Mouse (Mus musculus) embryonic facial prominence, embryonic 13.5 days (tissue): ENCODE data around the gene Fam114a1. TPM values are rescaled to one million over a fixed set of nuclear protein-coding genes. Genes with fewer than 3 reads are reported as not detected.

Source experiments
- ATAC-seq: fragments of 200-750 bp; cut with Nextera tagmentation; 2 replicates; pipeline ENCODE4 v1.8.0; 2017; ENCODE audit warnings: low read depth; ENCODE audit not compliant: insufficient number of reproducible peaks, insufficient read depth, low FRiP score, low TSS enrichment
- H3K27ac ChIP-seq: fragments of 300-500 bp; sonication (generic); 2 replicates; pipeline ENCODE4 v1.5.1; 2015; ENCODE audit warnings: moderate library complexity, mild to moderate bottlenecking, inconsistent platforms
- H3K27me3 ChIP-seq: fragments of 300-500 bp; sonication (generic); 2 replicates; pipeline ENCODE4 v1.6.1; 2015; ENCODE audit warnings: mild to moderate bottlenecking, inconsistent platforms
- H3K36me3 ChIP-seq: fragments of 300-500 bp; sonication (generic); 2 replicates; pipeline ENCODE4 v1.6.1; 2015; ENCODE audit warnings: mild to moderate bottlenecking, inconsistent platforms
- H3K4me1 ChIP-seq: fragments of 300-500 bp; sonication (generic); 2 replicates; pipeline ENCODE4 v1.6.1; 2015; ENCODE audit warnings: inconsistent platforms
- H3K4me2 ChIP-seq: fragments of 300-500 bp; sonication (generic); 2 replicates; pipeline ENCODE4 v1.6.1; 2015; ENCODE audit warnings: moderate library complexity, mild to moderate bottlenecking, inconsistent platforms
- H3K4me3 ChIP-seq: fragments of 300-500 bp; sonication (generic); 2 replicates; pipeline ENCODE4 v1.5.1; 2015; ENCODE audit warnings: mild to moderate bottlenecking, inconsistent platforms
- H3K9ac ChIP-seq: fragments of 300-500 bp; sonication (generic); 2 replicates; pipeline ENCODE4 v1.6.1; 2015; ENCODE audit warnings: mild to moderate bottlenecking, inconsistent platforms
- H3K9me3 ChIP-seq: fragments of 300-500 bp; sonication (generic); 2 replicates; pipeline ENCODE4 v1.6.1; 2016; ENCODE audit warnings: inconsistent platforms
- WGBS: fragments of 180-500 bp; shearing (Covaris S2); methylation state at CpG from one replicate; pipeline ENCODE4 v1.1.7; 2015; ENCODE audit warnings: mixed read lengths; 5-methylcytosine and 5-hydroxymethylcytosine counted together
- polyA plus RNA-seq: library from polyadenylated mRNA; unstranded; fragments of >200 nt; fragmentation: Nextera tagmentation; extraction: Ambion mirVana; gene quantifications from 2 replicates; pipeline ENCODE4 v1.2.1, GENCODE M21; 2015

The Fam114a1 gene
- polyA plus RNA-seq, 1 experiment from 2014 or later: 42.8 TPM

GRCm38 (mm10) chr5:64968961-64969860 is 660 bp upstream of the Fam114a1 start:
- Histone ChIP-seq H3K9ac (peak overlapping the region; percentile 84), H3K4me3 (peak overlapping the region; percentile 71), H3K27ac (peak overlapping the region; percentile 68), H3K9me3 (no peaks in the 10 kb centered on the region), H3K36me3 (peaks cover 3% of the 10 kb centered on the region; the same call in 1 of the 2 replicates), H3K4me1 (peaks cover 19% of the 10 kb centered on the region), H3K27me3 (no peaks in the 10 kb centered on the region), H3K4me2 (peak overlapping the region; percentile 75)
- ATAC-seq: peak; percentile 56; the same call in 1 of the 2 replicates
- WGBS: 4% methylated on average over 14 of the region's 14 CpGs

DNA sequence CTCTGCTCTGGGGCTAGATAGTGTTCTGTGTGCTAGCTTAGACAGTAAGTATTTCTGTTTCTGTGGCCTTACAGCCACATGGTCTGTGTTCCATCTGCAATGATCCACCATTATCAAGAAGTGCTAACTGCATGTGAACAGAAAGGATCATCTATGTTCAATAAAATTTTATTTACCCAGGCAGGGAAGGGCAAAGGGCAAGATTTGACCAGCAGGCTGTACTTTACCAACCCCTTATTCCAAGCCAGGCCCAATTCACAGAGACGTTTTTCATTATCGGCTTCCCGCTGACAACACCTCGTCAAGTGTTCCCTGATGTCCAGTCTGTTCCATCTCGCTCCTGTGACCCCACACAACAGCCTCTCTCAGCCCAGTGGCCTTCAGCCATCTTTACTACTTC is 5.2 kb downstream of the Fam114a1 start:
- no peaks in the 10 kb centered on the region for H3K9me3 ChIP-seq
- H3K36me3 ChIP-seq: peaks cover 13% of the 10 kb centered on the region
- H3K9ac ChIP-seq: no peak overlapping the region
- no peak overlapping the region for H3K4me2 ChIP-seq
- WGBS: 82% methylated on average over 5 of the region's 5 CpGs
- no peak overlapping the region for H3K27ac ChIP-seq
- H3K4me3 ChIP-seq: no peak overlapping the region
- no peaks in the 10 kb centered on the region for H3K27me3 ChIP-seq
- no peak for ATAC-seq
- peaks cover 13% of the 10 kb centered on the region; the same call in 1 of the 2 replicates for H3K4me1 ChIP-seq

- H3K4me3 ChIP-seq: no peak overlapping the region
- no peaks in the 10 kb centered on the region for H3K9me3 ChIP-seq
- no peaks in the 10 kb centered on the region for H3K4me1 ChIP-seq
- no peak overlapping the region for H3K9ac ChIP-seq
- H3K36me3 ChIP-seq: peaks cover 31% of the 10 kb centered on the region
- no peak overlapping the region for H3K27ac ChIP-seq
- H3K27me3 ChIP-seq: no peaks in the 10 kb centered on the region
- 77% methylated on average over 8 of the region's 8 CpGs for WGBS
- no peak for ATAC-seq
- H3K4me2 ChIP-seq: no peak overlapping the region
These were observed 7.3 kb downstream of the Fam114a1 start for GRCm38 (mm10) chr5:64977128-64977527.

DNA sequence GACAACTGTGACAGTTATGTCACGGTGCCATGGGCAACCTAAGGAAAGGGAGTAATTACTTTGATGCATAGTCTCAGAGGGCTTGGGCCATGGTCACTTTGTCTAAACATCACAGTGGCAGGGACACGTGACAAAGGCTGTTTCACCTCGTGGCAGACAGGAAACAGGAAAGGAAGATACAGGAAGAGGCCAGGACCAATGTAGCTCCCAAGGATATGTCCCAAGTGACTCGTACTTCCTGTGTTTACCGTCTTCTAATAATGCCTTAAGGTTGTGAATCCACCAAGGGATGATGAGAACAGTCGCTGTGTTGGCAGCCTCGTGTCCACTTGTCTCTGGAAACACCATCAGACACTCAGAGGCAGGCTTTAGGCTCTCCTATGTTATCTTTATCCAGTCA is 16.1 kb downstream of the Fam114a1 start:
- Histone ChIP-seq H3K9ac (no peak overlapping the region), H3K27me3 (no peaks in the 10 kb centered on the region), H3K4me3 (no peak overlapping the region), H3K4me1 (0 out of 2 replicates have a peak, but pooled peaks cover 2% of the 10 kb centered on the region), H3K4me2 (no peak overlapping the region), H3K36me3 (peaks cover 67% of the 10 kb centered on the region), H3K27ac (no peak overlapping the region), H3K9me3 (no peaks in the 10 kb centered on the region)
- ATAC-seq: no peak
- WGBS: 57% methylated on average over 7 of the region's 7 CpGs

GRCm38 (mm10) chr5:64989940-64990339 is 20.1 kb downstream of the Fam114a1 start:
- H3K27ac ChIP-seq: no peak overlapping the region
- H3K4me1 ChIP-seq: 0 out of 2 replicates have a peak, but pooled peaks cover 2% of the 10 kb centered on the region
- no peaks in the 10 kb centered on the region for H3K9me3 ChIP-seq
- H3K36me3 ChIP-seq: peaks cover 39% of the 10 kb centered on the region
- no peak overlapping the region for H3K9ac ChIP-seq
- ATAC-seq: no peak
- WGBS: 97% methylated on average over 1 of the region's 1 CpGs
- H3K27me3 ChIP-seq: no peaks in the 10 kb centered on the region
- H3K4me3 ChIP-seq: no peak overlapping the region
- no peak overlapping the region for H3K4me2 ChIP-seq

GRCm38 (mm10) chr5:64992540-64992939 is 22.7 kb downstream of the Fam114a1 start:
- H3K4me2 ChIP-seq: no peak overlapping the region
- WGBS: 64% methylated on average over 8 of the region's 8 CpGs
- no peaks in the 10 kb centered on the region for H3K27me3 ChIP-seq
- H3K9me3 ChIP-seq: no peaks in the 10 kb centered on the region
- H3K27ac ChIP-seq: no peak overlapping the region
- H3K9ac ChIP-seq: no peak overlapping the region
- ATAC-seq: no peak
- no peaks in the 10 kb centered on the region for H3K4me1 ChIP-seq
- H3K36me3 ChIP-seq: peaks cover 41% of the 10 kb centered on the region
- no peak overlapping the region for H3K4me3 ChIP-seq

DNA sequence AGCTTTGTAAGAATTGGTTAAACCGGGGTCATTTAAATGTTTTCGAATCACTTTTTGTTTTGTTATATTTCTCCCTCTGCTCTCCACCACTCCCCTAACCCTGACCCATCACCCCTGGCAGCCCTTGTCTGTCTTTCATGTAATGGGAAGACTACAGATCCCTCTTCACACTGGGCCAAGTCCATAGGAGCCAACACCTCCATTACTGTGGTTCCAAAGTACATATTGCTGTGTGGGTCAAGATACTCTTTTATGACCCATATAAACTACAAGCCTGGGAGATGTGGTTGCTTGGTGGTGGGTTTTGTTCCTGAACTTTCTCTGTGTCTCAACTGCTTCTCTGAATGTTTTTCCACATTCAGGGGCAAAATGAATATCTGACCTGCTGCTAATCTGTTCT is 25.5 kb downstream of the Fam114a1 start:
- Histone ChIP-seq H3K9ac (no peak overlapping the region), H3K4me1 (no peaks in the 10 kb centered on the region), H3K27me3 (no peaks in the 10 kb centered on the region), H3K4me2 (no peak overlapping the region), H3K27ac (no peak overlapping the region), H3K4me3 (no peak overlapping the region), H3K36me3 (peaks cover 29% of the 10 kb centered on the region), H3K9me3 (no peaks in the 10 kb centered on the region)
- ATAC-seq: no peak
- 97% methylated on average over 2 of the region's 2 CpGs for WGBS

GRCm38 (mm10) chr5:65002940-65003824 is 33.3 kb downstream of the Fam114a1 start:
- 0 out of 2 replicates have a peak overlapping the region, but pooled peaks have one; percentile 10 for H3K4me2 ChIP-seq
- no peak for ATAC-seq
- peaks cover 4% of the 10 kb centered on the region; the same call in 1 of the 2 replicates for H3K36me3 ChIP-seq
- peak overlapping the region; percentile 34; the same call in 1 of the 2 replicates for H3K27ac ChIP-seq
- no peaks in the 10 kb centered on the region for H3K9me3 ChIP-seq
- no peak overlapping the region for H3K9ac ChIP-seq
- H3K4me1 ChIP-seq: peaks cover 16% of the 10 kb centered on the region
- no peak overlapping the region for H3K4me3 ChIP-seq
- WGBS: 40% methylated on average over 10 of the region's 10 CpGs
- H3K27me3 ChIP-seq: no peaks in the 10 kb centered on the region

GRCm38 (mm10) chr5:65003946-65004535 is 34.2 kb downstream of the Fam114a1 start:
- no peak for ATAC-seq
- peaks cover 16% of the 10 kb centered on the region for H3K4me1 ChIP-seq
- no peaks in the 10 kb centered on the region for H3K27me3 ChIP-seq
- 25% methylated on average over 7 of the region's 7 CpGs for WGBS
- H3K9ac ChIP-seq: no peak overlapping the region
- H3K4me2 ChIP-seq: 0 out of 2 replicates have a peak overlapping the region, but pooled peaks have one; percentile 10
- H3K9me3 ChIP-seq: no peaks in the 10 kb centered on the region
- no peak overlapping the region for H3K4me3 ChIP-seq
- H3K36me3 ChIP-seq: peaks cover 5% of the 10 kb centered on the region
- no peak overlapping the region for H3K27ac ChIP-seq

DNA sequence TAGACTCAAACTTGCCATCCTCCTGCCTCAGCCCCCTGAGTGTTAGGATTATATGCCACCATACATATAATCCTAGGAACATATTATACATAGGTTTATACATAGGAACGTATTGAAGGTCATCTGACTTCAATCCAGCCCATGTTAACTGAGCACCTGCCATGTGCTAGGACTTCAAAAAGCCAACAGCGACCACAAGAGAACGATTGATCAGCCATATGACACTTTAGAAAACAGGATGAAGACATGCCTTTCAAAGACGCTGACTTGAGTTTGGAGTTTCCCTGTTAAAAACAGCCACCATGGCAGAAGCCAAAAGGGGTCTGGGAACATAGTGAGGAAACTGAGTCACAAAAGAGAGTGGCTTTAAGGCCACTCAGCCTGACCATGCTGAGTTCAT is 35.4 kb downstream of the Fam114a1 start:
- 90% methylated on average over 4 of the region's 4 CpGs for WGBS
- H3K4me1 ChIP-seq: peaks cover 16% of the 10 kb centered on the region
- ATAC-seq: no peak

DNA sequence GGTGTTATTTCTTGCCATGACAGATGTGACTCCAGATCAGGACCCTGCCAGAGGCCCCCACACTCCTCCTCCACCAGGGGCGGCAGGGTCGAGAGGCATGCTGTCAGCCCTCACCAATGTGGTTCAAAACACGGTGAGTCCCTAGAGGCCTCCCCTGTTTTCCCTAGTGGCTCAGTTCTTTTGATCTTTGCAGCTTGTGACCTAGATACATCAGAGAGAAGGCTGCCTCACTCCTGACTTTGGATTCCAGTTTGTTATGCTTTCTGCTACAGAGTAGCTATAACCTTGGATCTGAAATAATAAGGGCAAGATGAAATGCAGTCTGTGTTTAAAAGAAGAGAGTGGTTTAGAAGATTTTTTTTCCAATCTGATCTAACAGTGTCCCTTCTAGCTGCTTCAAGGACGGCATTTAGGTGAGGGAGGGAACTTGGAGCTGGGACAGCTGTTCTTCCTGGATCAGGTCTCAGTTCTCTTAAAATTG is 36.2 kb downstream of the Fam114a1 start:
- 26% methylated on average over 4 of the region's 4 CpGs for WGBS
- no peak overlapping the region for H3K27ac ChIP-seq
- H3K9me3 ChIP-seq: no peaks in the 10 kb centered on the region
- no peaks in the 10 kb centered on the region for H3K27me3 ChIP-seq
- peaks cover 16% of the 10 kb centered on the region for H3K4me1 ChIP-seq
- no peak overlapping the region for H3K4me3 ChIP-seq
- peaks cover 22% of the 10 kb centered on the region for H3K36me3 ChIP-seq
- no peak overlapping the region for H3K9ac ChIP-seq
- no peak for ATAC-seq
- no peak overlapping the region for H3K4me2 ChIP-seq

More for the DNA sequence above, 35.4 kb downstream of the Fam114a1 start:
- H3K27ac ChIP-seq: no peak overlapping the region
- H3K9me3 ChIP-seq: no peaks in the 10 kb centered on the region
- no peak overlapping the region for H3K4me3 ChIP-seq
- peaks cover 17% of the 10 kb centered on the region for H3K36me3 ChIP-seq
- no peak overlapping the region for H3K4me2 ChIP-seq
- no peaks in the 10 kb centered on the region for H3K27me3 ChIP-seq
- H3K9ac ChIP-seq: no peak overlapping the region
